Mouse (Mus musculus) brain, embryonic 14.5 days (tissue): ENCODE results near the gene Zfp326.

Experiments used
- CTCF ChIP-seq: fragments of 200-500 bp; IDR thresholded peaks from 2 replicates; pipeline ENCODE4 v1.5.1; 2012; ENCODE audit warnings: inconsistent platforms, mild to moderate bottlenecking, moderate library complexity, borderline replicate concordance; ENCODE audit not compliant: insufficient read depth, insufficient read length; ENCODE audit errors: extremely low read depth
- POLR2A ChIP-seq: fragments of 200-500 bp; IDR thresholded peaks from 2 replicates; pipeline ENCODE4 v1.6.1; 2012; ENCODE audit warnings: mild to moderate bottlenecking, inconsistent platforms, borderline replicate concordance; ENCODE audit not compliant: poor library complexity, insufficient read depth, insufficient read length, severe bottlenecking; ENCODE audit errors: extremely low read depth

DNA sequence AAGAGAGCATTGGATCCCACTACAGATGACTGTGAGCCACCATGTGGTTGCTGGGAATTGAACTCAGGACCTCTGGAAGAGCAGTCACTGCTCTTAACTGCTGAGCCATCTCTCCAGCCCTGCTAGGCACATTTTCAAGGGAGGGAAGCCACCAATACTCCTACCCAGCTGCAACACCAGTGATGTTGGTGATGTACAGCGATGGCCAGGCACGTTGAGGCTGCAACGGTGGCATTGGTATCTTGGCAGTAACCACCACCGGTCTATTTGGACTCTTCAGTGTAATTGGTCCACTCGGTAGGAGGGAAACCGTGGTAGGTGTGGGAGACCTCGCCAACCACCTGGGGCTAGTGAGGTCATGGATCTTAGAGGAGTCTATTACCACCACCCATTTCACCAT is 6.6 kb upstream of the Zfp326 start:
- TF ChIP-seq CTCF (no peak), POLR2A (no peak)
